9 mouse cellular contexts compared by ENCODE assay signal in the genomic region with DNA sequence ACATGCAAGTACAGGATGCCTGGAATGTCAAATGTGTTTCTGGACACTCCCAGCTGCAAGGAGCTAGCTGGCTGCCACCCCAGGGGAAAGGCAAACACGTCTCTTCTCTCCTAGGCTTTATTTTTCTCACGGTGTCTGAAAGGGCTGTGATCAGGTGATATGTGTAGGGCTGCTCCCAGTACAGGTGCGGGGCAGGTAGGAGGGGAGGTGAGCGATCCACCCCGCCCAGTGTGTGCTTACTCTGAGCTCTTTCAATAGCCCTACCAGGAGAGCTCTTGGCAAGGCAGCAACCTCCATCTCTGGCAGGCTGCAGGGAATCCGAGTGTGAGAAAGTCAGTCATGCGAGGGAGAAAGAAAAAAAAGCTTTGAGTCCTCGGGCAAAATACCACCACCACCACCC. TPM values are rescaled to one million over a fixed set of nuclear protein-coding genes. Genes with fewer than 3 reads are reported as not detected.
DNase-seq lines count a peak whose midpoint lies in the region; ATAC-seq and TF ChIP-seq lines count a peak whose summit lies in the region.
"Had no signal": no experiment of that assay in that cellular context is flagged by ENCODE, and none has a peak within 500 bp of the region (broad histone marks: within the 10 kb centered on the region; RNA-seq: fewer than 3 reads in every experiment).

No protein-coding gene starts in this region.

- peak overlapping the region; percentile 57; the same call in 1 of the 2 replicates for H3K9ac ChIP-seq in heart, embryonic 14.5 days (ENCODE audit: low read length)
- no peak overlapping the region for H3K9ac ChIP-seq in stomach, postnatal 0 days (ENCODE audit: low read length)
- H3K9ac ChIP-seq: liver, embryonic 15.5 days had no signal

- no peaks in the 10 kb centered on the region for H3K36me3 ChIP-seq in heart, embryonic 14.5 days (ENCODE audit: control insufficient read depth, insufficient read depth, low read length)
- no peaks in the 10 kb centered on the region for H3K36me3 ChIP-seq in stomach, postnatal 0 days (ENCODE audit: control insufficient read depth, insufficient read depth, low read length)
- H3K36me3 ChIP-seq: liver, embryonic 15.5 days had no signal

- peak; percentile 32 for DNase-seq in ovary, postnatal 36 days (ENCODE audit: low spot score)
- DNase-seq in ovary, postnatal 14 days (ENCODE audit: low spot score), result no peak
- peak; percentile 15 to 31 for DNase-seq in left cerebral cortex, postnatal 14 days (ENCODE audit: low spot score in 2 of 2)
- DNase-seq in stomach, postnatal 0 days (ENCODE audit: low spot score), result peak; percentile 87
- no peak for DNase-seq in MN1 (ENCODE audit: low spot score)
- no peak for DNase-seq in layer of hippocampus, adult 18-20 months (ENCODE audit: low spot score in 2 of 2)

- no peaks in the 10 kb centered on the region for H3K9me3 ChIP-seq in heart, embryonic 14.5 days (ENCODE audit: control insufficient read depth, low read length)
- H3K9me3 ChIP-seq in stomach, postnatal 0 days (ENCODE audit: control insufficient read depth, low read length), result no peaks in the 10 kb centered on the region
- H3K9me3 ChIP-seq: liver, embryonic 15.5 days had no signal

- peak overlapping the region; percentile 47 for H3K4me2 ChIP-seq in heart, embryonic 14.5 days (ENCODE audit: low read length)
- 0 out of 2 replicates have a peak overlapping the region, but pooled peaks have one; percentile 5 for H3K4me2 ChIP-seq in stomach, postnatal 0 days (replicated peaks; ENCODE audit: low read depth)
- H3K4me2 ChIP-seq: liver, embryonic 15.5 days had no signal

- H3K4me3 ChIP-seq in heart, embryonic 14.5 days (ENCODE audit: control insufficient read depth in 1 of 2, insufficient read depth in 1 of 2, low read depth in 1 of 2, low read length in 2 of 2), result no peak overlapping the region
- H3K4me3 ChIP-seq in stomach, postnatal 0 days (ENCODE audit: low read depth, low read length), result no peak overlapping the region
- H3K4me3 ChIP-seq: liver, embryonic 15.5 days had no signal

- H3K27me3 ChIP-seq in heart, embryonic 14.5 days (ENCODE audit: control insufficient read depth, insufficient read depth, low read length), result no peaks in the 10 kb centered on the region
- no peaks in the 10 kb centered on the region for H3K27me3 ChIP-seq in stomach, postnatal 0 days (ENCODE audit: control insufficient read depth, insufficient read depth, low read length)

- WGBS in heart, embryonic 14.5 days, result 11% methylated on average over 8 of the region's 8 CpGs
- 19% methylated on average over 8 of the region's 8 CpGs for WGBS in stomach, postnatal 0 days

- no peak for ATAC-seq in heart, embryonic 14.5 days (ENCODE audit: insufficient number of reproducible peaks, insufficient read depth, low FRiP score, low read depth)
- ATAC-seq in stomach, postnatal 0 days (ENCODE audit: low FRiP score, low TSS enrichment), result peak; percentile 70
- no peak for ATAC-seq in monocyte, adult 5-6 weeks (replicated peaks; ENCODE audit: insufficient number of reproducible peaks, low FRiP score, low TSS enrichment, poor library complexity, severe bottlenecking)

- intact Hi-C loops in left cerebral cortex, postnatal 14 days (cut with DNase I), result loop anchor here (10.0 kb wide), 1 partner anchor 406 kb away; no protein-coding TSS in a partner anchor

- peak overlapping the region; percentile 55 to 91 for H3K27ac ChIP-seq in heart, embryonic 14.5 days (replicated peaks in 1 of 2; ENCODE audit: control insufficient read depth in 1 of 2, insufficient read depth in 1 of 2, low read depth in 2 of 2, low read length in 2 of 2)
- H3K27ac ChIP-seq in stomach, postnatal 0 days (replicated peaks), result peak overlapping the region; percentile 73
- H3K27ac ChIP-seq: liver, embryonic 15.5 days had no signal

- no peak for TF ChIP-seq EP300 in stomach, postnatal 0 days (optimal IDR thresholded peaks at IDR 0.05)

- peaks cover 51 to 66% of the 10 kb centered on the region in 2 experiments for H3K4me1 ChIP-seq in heart, embryonic 14.5 days (ENCODE audit: control insufficient read depth in 2 of 2, insufficient read depth in 2 of 2, low read length in 2 of 2)
- peaks cover 16% of the 10 kb centered on the region for H3K4me1 ChIP-seq in stomach, postnatal 0 days (replicated peaks; ENCODE audit: control insufficient read depth, insufficient read depth)

- TF ChIP-seq CTCF in stomach, postnatal 0 days (IDR thresholded peaks at IDR 0.05; ENCODE audit: low read depth), result no peak

RNA-seq across cellular contexts. Expression of a gene that starts 3.8 kb away (rescaled TPM):
- polyA plus RNA-seq in heart, embryonic 14.5 days (2014; fragmentation: Nextera tagmentation; extraction: Ambion mirVana), result 23.1 and 25.4 TPM in 2 replicates
- 10 to 100 TPM; 13.5 to 18.3 TPM for total RNA-seq in left cerebral cortex, postnatal 14 days (2021)
- 66.2 and 73.1 TPM in 2 replicates for polyA plus RNA-seq in stomach, postnatal 0 days (2015; fragmentation: Nextera tagmentation; extraction: Ambion mirVana)
- 10 to 100 TPM; 24.4 to 28.0 TPM for total RNA-seq in layer of hippocampus, adult 18-20 months (2021)
- total RNA-seq in monocyte, adult 5-6 weeks (2017), result 71.3 to 116 TPM (median 105 TPM) in 3 replicates

Comparison
In these comparisons a context has a peak if more than half of its experiments do, and no peak if none do; other contexts are left out.
1. DNase-seq: peak in ovary, postnatal 36 days (single experiment), left cerebral cortex, postnatal 14 days (2 of 2) and stomach, postnatal 0 days (single experiment); none in ovary, postnatal 14 days (single experiment), MN1 (single experiment) and layer of hippocampus, adult 18-20 months (0 of 2).